Mouse (Mus musculus) G1E (cell line): Measurements from ENCODE around the gene Trim16.

Experiments used
- CTCF ChIP-seq: IDR thresholded peaks from 2 replicates; pipeline ENCODE4 v1.5.1; 2012; ENCODE audit warnings: low read depth, low read length, inconsistent platforms, mixed read lengths
- GATA2 ChIP-seq: IDR thresholded peaks from 2 replicates; pipeline ENCODE4 v1.6.1; 2012; ENCODE audit warnings: low read depth, low read length, inconsistent platforms, borderline replicate concordance
- TAL1 ChIP-seq: conservative IDR thresholded peaks from 2 replicates; pipeline ENCODE4 v1.6.1; 2012; ENCODE audit warnings: low read depth, low read length, inconsistent platforms, mixed read lengths

DNA sequence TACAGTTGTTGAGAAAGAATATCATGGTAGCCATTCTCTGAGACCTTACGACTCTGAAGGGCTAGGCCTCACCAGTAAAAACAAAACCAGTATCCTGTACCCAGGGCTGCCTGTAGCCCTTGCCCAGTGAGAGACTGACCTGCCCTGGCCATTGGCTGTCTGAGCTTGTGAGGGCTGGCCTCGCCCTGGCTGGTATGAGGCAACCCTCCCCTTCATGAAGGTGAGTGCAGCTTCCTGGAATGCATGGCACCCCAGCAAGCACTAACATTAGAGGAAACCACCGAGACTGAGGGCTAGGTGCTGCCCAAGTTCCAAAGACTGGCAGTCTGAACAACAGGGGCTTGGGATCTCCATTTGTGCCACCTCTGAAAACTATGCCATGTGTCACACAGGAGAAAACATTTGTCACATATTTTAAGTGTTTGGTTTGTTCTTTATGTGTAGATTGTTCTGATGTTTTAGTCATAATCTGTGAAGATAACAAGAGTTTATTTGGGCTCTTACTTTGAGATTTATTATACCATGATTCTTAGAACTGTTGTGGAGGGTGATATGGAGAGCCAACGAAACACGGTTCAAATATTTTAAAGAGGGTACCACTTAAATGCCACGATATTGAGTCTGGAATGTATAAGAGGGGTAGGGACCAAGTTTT is 5.9 kb upstream of the Trim16 start:
- no peak for TF ChIP-seq CTCF
- no peak for TF ChIP-seq TAL1
- TF ChIP-seq GATA2, result no peak
